Mouse (Mus musculus): ENCODE data around the gene Robo1.

DNA sequence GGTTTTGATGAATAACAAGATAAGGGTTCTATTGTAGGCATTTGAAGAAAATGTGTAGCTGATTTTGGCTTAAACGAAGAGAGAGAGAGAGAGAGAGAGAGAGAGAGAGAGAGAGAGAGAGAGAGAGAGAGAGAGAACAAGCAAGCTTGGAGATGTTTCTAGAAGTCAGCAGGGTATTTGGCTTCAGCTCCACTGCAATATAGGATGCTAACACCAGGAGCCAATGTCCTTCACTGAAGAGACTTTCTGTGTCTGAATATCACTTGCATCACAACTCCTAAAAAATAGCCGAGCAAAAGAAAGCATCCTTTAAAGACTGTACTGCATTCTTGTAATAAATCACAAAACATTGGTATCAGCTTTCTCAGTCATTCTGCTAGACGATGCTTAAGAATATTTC, 503.8 kb downstream of the Robo1 start:
- TF ChIP-seq EP300 (IDR thresholded peaks at IDR 0.05; ENCODE audit: insufficient read depth, low read depth, low read length) (no peak), POLR2A (IDR thresholded peaks at IDR 0.05; ENCODE audit: insufficient read depth, low read length) (no peak), CTCF (IDR thresholded peaks at IDR 0.05; ENCODE audit: low read depth, low read length) (no peak)
